Mouse (Mus musculus) spleen, adult 2 months (tissue): ENCODE measurements around the gene 1700034J05Rik. TPM values are rescaled to one million over a fixed set of nuclear protein-coding genes. Genes with fewer than 3 reads are reported as not detected.

ENCODE experiments used
- DNase-seq, 2 experiments: peaks; one replicate each; pipeline versions ENCODE4 v3.0.0 to v3.0.0-alpha.2; 2012 to 2021; ENCODE audit warnings: low spot score in 2 of 2, low read depth in 1 of 2
- H3K27ac ChIP-seq: fragments of 200-500 bp; 2 replicates; pipeline ENCODE4 v1.5.1; 2012; ENCODE audit warnings: low read length, inconsistent platforms; ENCODE audit not compliant: insufficient read depth
- H3K27me3 ChIP-seq: fragments of 200-500 bp; 2 replicates; pipeline ENCODE4 v1.6.1; 2012; ENCODE audit warnings: mild to moderate bottlenecking, moderate library complexity, low read length, inconsistent platforms; ENCODE audit not compliant: control insufficient read depth, insufficient read depth
- H3K36me3 ChIP-seq: fragments of 200-500 bp; 2 replicates; pipeline ENCODE4 v1.6.1; 2012; ENCODE audit warnings: mild to moderate bottlenecking, low read length, inconsistent platforms; ENCODE audit not compliant: control insufficient read depth, insufficient read depth
- H3K4me1 ChIP-seq: fragments of 200-500 bp; 2 replicates; pipeline ENCODE4 v1.6.1; 2011; ENCODE audit warnings: inconsistent platforms; ENCODE audit not compliant: control insufficient read depth, insufficient read depth, insufficient read length
- H3K4me3 ChIP-seq: fragments of 200-500 bp; 2 replicates; pipeline ENCODE4 v1.5.1; 2011; ENCODE audit warnings: mild to moderate bottlenecking, inconsistent platforms; ENCODE audit not compliant: insufficient read depth, insufficient read length; ENCODE audit errors: extremely low read depth
- CTCF ChIP-seq: fragments of 200-500 bp; IDR thresholded peaks from 2 replicates; pipeline ENCODE4 v1.5.1; 2011; ENCODE audit warnings: mild to moderate bottlenecking, inconsistent platforms; ENCODE audit not compliant: insufficient read depth, insufficient read length, insufficient replicate concordance; ENCODE audit errors: extremely low read depth
- POLR2A ChIP-seq: fragments of 200-500 bp; IDR thresholded peaks from 2 replicates; pipeline ENCODE4 v1.6.1; 2011; ENCODE audit warnings: low read depth, low read length, inconsistent platforms
- WGBS: fragments of 180-500 bp; shearing (Covaris S2); methylation state at CpG from one replicate; pipeline ENCODE4 v1.1.7; 2018; 5-methylcytosine and 5-hydroxymethylcytosine counted together
- polyA plus RNA-seq: library from polyadenylated mRNA; depleted of rRNA; stranded (reverse); fragments of >200 nt; gene quantifications from 2 replicates; pipeline ENCODE4 v1.2.3, GENCODE M21; 2012; rRNA removed

1700034J05Rik gene
- not detected in 2 replicates for polyA plus RNA-seq

DNA sequence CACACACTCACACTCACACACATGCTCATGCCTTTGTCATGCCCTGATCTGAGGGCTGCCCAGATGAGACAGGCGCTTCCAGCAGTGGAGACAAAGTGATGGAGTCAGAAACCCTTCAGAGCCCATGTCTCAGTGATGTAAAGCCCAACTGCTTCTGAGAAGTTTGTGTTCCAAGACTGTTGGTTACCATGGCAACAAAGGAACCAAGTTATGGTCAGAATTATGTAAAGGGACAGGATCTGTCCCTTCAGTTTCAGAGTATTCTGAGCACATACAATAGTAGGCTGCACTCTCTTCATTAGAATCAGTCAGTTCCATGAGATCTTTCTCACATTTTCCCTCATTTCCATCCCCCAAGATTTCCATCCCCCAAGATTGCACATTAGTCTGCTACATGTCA, at the start of gene 1700034J05Rik:
Gene 1700034J05Rik (minus strand): TSS at position 165 of the 400 bp plus-strand sequence.
- H3K27ac ChIP-seq, result no peak within 1 kb of the TSS
- H3K36me3 ChIP-seq, result no peaks in the 10 kb centered on the region
- H3K27me3 ChIP-seq, result no peaks in the 10 kb centered on the region
- TF ChIP-seq CTCF (no peak), POLR2A (no peak)
- H3K4me1 ChIP-seq, result no peaks in the 10 kb centered on the region; the same call in 1 of the 2 replicates
- no peak within 1 kb of the TSS for H3K4me3 ChIP-seq
- no peak for DNase-seq
- 98% methylated on average over 1 of the region's 1 CpGs for WGBS

- H3K36me3 ChIP-seq, result no peaks in the 10 kb centered on the region
- no peak for DNase-seq
- TF ChIP-seq CTCF (no peak), POLR2A (no peak)
- H3K27ac ChIP-seq, result no peak overlapping the region
- no peaks in the 10 kb centered on the region for H3K27me3 ChIP-seq
- no peaks in the 10 kb centered on the region for H3K4me1 ChIP-seq
- 83% methylated on average over 2 of the region's 2 CpGs for WGBS
- no peak overlapping the region for H3K4me3 ChIP-seq
These were observed 45.5 kb upstream of the 1700034J05Rik start for GRCm38 (mm10) chr6:146999755-147000154.

DNA sequence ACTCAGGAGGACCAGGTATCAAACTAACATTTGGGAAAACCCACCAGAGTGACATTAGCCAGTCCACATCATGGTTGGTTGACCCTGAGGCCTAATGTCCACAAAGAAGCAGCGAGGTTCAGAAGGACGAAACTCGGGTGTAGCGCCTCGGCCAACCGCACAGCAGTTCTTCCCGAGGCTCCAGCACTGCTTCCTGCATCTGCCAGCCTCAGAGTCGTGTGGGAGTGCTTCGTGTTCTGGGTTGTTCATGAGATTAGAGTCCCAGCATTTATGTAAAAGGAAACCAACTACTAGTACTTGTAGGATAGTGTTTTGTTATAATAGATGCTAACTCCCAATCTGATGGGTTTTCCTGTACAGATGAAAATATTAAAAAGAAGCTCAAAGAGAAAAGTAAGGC, 45.1 kb upstream of the 1700034J05Rik start:
- Histone ChIP-seq H3K4me3 (no peak overlapping the region), H3K4me1 (no peaks in the 10 kb centered on the region), H3K27me3 (no peaks in the 10 kb centered on the region), H3K27ac (no peak overlapping the region), H3K36me3 (no peaks in the 10 kb centered on the region)
- TF ChIP-seq POLR2A (no peak), CTCF (no peak)
- 88% methylated on average over 9 of the region's 9 CpGs for WGBS
- DNase-seq, result no peak

- Histone ChIP-seq H3K36me3 (no peaks in the 10 kb centered on the region), H3K4me3 (no peak overlapping the region), H3K27ac (no peak overlapping the region), H3K4me1 (no peaks in the 10 kb centered on the region), H3K27me3 (no peaks in the 10 kb centered on the region)
- DNase-seq, result no peak
- TF ChIP-seq POLR2A, result no peak
- no peak for TF ChIP-seq CTCF
- 85% methylated on average over 4 of the region's 4 CpGs for WGBS
These were observed 44.5 kb upstream of the 1700034J05Rik start for GRCm38 (mm10) chr6:146998710-146999109.

DNA sequence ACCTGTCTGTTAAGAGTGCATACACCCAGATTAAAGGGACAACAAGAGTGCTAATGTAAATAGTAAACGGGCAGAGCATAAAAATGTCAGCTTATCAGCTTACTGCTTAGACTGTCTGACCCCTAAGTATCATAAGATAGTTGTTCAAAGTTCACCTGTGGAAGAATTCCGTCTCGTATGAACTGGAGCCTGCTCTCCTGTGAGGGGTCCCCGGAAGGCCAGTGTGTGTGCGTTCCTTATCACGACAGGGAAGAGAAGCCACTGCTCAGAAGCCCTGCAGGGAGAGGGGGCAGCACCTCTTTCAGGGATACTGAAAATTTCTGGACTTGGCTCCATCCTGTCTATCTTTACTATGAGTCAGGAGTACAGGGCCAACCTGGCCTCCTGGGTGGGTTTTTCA, 42.8 kb upstream of the 1700034J05Rik start:
- Histone ChIP-seq H3K4me3 (no peak overlapping the region), H3K27me3 (no peaks in the 10 kb centered on the region), H3K36me3 (no peaks in the 10 kb centered on the region), H3K4me1 (no peaks in the 10 kb centered on the region), H3K27ac (no peak overlapping the region)
- WGBS, result 90% methylated on average over 6 of the region's 6 CpGs
- TF ChIP-seq CTCF, result no peak
- no peak for TF ChIP-seq POLR2A
- no peak for DNase-seq

GRCm38 (mm10) chr6:146995878-146996277, 41.7 kb upstream of the 1700034J05Rik start:
- Histone ChIP-seq H3K4me1 (no peaks in the 10 kb centered on the region), H3K27me3 (no peaks in the 10 kb centered on the region), H3K4me3 (no peak overlapping the region), H3K27ac (no peak overlapping the region), H3K36me3 (no peaks in the 10 kb centered on the region)
- TF ChIP-seq POLR2A (no peak), CTCF (no peak)
- 88% methylated on average over 6 of the region's 6 CpGs for WGBS
- DNase-seq, result no peak

GRCm38 (mm10) chr6:146995391-146995790, 41.2 kb upstream of the 1700034J05Rik start:
- no peak overlapping the region for H3K27ac ChIP-seq
- 94% methylated on average over 2 of the region's 2 CpGs for WGBS
- TF ChIP-seq CTCF, result no peak
- H3K27me3 ChIP-seq, result no peaks in the 10 kb centered on the region
- H3K36me3 ChIP-seq, result no peaks in the 10 kb centered on the region
- no peak overlapping the region for H3K4me3 ChIP-seq
- H3K4me1 ChIP-seq, result no peaks in the 10 kb centered on the region
- no peak for DNase-seq

- no peaks in the 10 kb centered on the region for H3K27me3 ChIP-seq
- H3K4me3 ChIP-seq, result no peak overlapping the region
- DNase-seq, result peak; percentile 3 to 16
- WGBS, result 38% methylated on average over 5 of the region's 5 CpGs
- H3K27ac ChIP-seq, result no peak overlapping the region
- H3K4me1 ChIP-seq, result no peaks in the 10 kb centered on the region
- TF ChIP-seq POLR2A, result no peak
- TF ChIP-seq CTCF, result peak; percentile 22; the same call in 1 of the 2 replicates
- H3K36me3 ChIP-seq, result no peaks in the 10 kb centered on the region
These were observed 40.0 kb upstream of the 1700034J05Rik start for GRCm38 (mm10) chr6:146994236-146994635.
